Mouse (Mus musculus): ENCODE data around the gene Cfb.
"Not testable (repeated sequence)": the region's sequence is repeated elsewhere in the genome, so short reads cannot be mapped to it uniquely, and the experiment has no call there.

The Cfb gene

DNA sequence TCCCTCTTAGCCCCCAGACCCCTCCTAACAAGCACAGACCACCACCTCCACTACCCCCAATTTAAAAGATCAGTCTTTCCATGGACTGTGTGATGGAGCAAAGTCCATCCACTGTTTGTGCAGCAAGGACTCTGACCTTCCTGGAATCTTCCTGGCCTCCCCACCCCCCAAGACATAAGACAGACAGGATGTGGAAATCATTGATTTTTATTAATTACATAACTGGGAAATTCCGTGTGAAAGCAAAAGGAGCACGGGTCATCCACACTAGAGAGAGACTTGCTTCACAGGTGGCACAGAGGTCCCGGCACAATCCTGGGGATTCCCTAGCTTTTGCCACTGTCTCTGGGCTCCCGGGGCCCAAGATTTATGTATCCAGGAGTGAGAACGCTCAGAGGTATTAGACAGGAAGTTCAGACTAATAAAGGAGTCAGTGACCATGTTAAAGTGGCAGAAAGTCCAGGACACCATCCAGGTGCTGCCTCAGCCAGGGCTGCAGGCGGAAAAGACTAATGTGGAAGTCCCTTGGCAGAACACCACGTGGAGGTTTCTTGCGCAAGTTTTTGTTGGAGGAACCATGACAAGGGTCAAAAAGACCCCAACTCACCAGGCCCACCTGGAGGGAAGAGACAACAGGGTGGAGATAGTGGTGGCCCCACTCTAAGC, at the start of gene Cfb:
Gene Cfb, minus strand, starts transcription at position 103 of the 666 bp plus-strand sequence.
- DNase-seq (ENCODE audit: extremely low read depth, low read depth): no peak

- no peak for DNase-seq (ENCODE audit: extremely low read depth, low read depth)
These were observed 49.6 kb upstream of the Cfb start for GRCm38 (mm10) chr17:34911945-34912351.

DNA sequence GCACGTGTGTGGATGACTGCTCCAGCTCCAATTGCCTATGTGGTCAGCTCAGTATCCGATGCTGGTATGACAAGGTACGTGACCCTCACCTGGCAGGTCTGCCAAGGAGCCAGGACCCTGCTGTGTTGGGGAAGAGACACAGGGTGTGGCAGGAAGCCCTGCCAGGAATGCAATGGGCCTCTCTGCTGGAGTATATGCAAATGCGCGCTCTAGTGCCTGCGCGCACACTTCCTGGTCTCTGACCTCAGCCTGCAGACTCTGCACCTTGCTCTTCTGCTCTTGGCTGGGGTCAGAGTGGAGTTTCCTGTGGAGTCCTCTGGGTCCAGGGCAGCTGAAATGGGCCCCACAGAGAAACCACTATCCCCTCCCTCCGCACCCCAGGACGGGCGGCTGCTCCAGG, 48.7 kb upstream of the Cfb start:
- DNase-seq (ENCODE audit: extremely low read depth, low read depth): no peak

GRCm38 (mm10) chr17:34902895-34903294, 40.6 kb upstream of the Cfb start:
- DNase-seq (ENCODE audit: extremely low read depth, low read depth): no peak

- DNase-seq (ENCODE audit: extremely low read depth, low read depth): not testable (repeated sequence)
These were observed 39.6 kb upstream of the Cfb start for GRCm38 (mm10) chr17:34901948-34902347.

DNA sequence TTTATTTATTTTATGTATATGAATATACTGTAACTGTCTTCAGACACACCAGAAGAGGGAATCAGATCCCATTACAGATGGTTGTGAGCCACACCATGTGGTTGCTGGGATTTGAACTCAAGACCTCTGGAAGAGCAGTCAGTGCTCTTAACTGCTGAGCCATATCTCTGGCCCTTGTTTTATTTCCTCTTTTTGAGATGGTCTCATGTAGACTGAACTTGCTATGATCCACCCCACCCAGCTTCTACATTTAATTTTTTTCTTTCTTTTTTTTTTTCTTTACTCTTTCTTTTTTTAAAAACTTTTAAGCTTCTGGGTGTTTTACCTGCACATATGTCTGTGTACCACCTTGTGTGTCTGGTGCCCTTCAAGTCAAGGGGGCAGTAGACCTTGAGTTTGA, 38.5 kb upstream of the Cfb start:
- not testable (repeated sequence) for DNase-seq (ENCODE audit: extremely low read depth, low read depth)

DNA sequence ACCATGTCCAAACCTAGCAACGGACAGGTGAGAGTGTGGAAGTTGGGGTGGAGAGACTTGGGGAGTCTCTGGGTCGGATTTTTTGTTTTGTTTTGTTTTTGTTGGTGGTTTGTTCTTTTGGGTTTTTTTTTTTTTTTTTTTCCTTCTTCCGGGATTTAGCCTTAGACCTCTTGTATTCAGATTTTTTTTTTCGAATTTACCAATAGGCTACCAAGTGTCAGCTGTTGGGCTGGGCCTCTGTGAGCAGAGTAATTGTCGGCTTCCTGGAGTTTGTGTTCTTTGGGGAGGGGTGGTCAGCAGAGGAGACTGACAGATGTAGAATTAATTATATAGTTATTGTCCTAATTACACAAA, 37.5 kb upstream of the Cfb start:
- no peak for DNase-seq (ENCODE audit: extremely low read depth, low read depth)

GRCm38 (mm10) chr17:34899053-34899889, 37.0 kb upstream of the Cfb start:
- DNase-seq (ENCODE audit: extremely low read depth, low read depth): no peak

GRCm38 (mm10) chr17:34898706-34899052, 36.4 kb upstream of the Cfb start:
- DNase-seq (ENCODE audit: extremely low read depth, low read depth): no peak

DNA sequence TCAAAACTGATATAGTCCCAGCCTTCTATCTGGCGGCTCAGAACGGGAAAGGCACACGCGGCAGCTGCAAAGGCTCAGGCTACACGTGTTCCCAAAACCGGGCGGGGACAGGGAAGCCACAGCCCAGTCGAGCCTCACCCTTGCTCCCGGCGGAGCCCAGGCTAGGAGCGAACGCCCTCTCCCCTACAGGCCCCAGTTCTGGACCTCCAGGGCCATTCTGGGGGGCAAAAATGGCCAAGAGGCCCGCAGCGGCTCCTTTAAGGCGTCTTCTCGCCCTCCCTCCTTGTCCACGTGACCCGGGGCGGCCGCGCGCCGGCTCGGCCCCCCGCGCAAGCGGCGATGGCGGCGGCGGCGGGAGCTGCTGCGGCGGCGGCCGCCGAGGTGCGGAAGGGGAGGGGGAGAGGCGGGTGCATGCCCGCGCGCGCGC, 35.9 kb upstream of the Cfb start, which contains the start of the genes C2 and Ehmt2:
Gene C2, minus strand, starts transcription at position 106 of the 427 bp plus-strand sequence.
Gene Ehmt2, plus strand, starts transcription at position 310 of the 427 bp plus-strand sequence.
- DNase-seq (ENCODE audit: extremely low read depth, low read depth): peak; percentile 56

DNA sequence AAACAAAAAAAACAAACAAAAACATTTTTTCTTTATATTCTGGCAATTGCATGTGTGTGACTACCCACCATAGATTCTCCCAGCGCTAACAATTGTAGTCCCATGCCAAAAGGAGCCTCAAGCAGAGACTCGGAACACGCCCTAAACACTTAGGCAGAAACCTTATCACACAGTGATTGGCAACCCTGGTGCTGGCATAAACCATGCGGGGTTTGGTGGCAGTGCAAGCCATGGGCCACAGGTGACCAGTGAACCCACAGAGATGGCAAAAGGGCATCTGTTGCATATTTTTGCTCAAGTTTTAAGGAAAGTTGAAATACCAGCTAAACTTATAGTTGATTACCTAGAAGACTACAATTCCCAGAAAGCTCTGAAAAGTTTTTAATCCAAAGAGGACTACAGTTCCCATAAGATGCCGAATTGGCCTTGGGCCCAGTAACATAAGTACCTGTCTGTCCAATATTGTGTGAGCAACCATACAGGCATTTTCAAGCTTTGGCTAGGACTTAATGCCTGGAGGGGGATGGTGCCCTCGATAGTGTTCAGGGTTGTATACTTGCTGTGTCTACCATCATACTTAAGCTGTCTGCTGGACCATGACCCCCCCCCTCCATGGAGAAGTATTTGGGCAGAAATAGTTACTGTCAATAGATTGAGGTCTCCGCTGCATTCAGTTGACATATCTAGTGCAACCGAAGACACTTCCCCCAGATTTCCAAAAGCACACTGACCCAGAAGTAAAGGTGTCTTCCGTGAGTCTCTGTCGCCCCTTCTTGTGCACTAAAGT, 35.2 kb upstream of the Cfb start:
- no peak for DNase-seq (ENCODE audit: extremely low read depth, low read depth)

DNA sequence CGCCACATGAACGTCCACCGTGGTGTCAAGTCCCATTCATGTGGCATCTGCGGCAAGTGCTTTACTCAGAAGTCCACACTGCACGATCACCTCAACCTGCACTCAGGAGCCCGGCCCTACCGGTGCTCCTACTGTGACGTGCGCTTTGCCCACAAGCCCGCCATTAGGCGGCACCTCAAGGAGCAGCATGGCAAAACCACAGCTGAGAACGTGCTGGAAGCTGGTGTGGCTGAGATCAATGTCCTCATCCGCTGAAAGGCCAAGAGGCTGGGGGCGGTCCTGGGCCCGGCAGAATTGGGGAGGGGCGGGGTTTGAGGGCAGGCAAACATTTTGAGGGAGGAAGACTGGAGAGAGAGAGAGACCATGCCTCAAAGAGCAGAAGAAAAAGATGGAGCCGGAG, 34.0 kb upstream of the Cfb start:
- no peak for DNase-seq (ENCODE audit: extremely low read depth, low read depth)

- no peak for DNase-seq (ENCODE audit: extremely low read depth, low read depth)
These were observed 33.4 kb upstream of the Cfb start for GRCm38 (mm10) chr17:34895724-34896123.

- no peak for DNase-seq (ENCODE audit: extremely low read depth, low read depth)
These were observed 32.6 kb upstream of the Cfb start for GRCm38 (mm10) chr17:34894801-34895530.

- DNase-seq (ENCODE audit: extremely low read depth, low read depth): peak; percentile 74
These were observed 31.8 kb upstream of the Cfb start for GRCm38 (mm10) chr17:34894074-34894597.

GRCm38 (mm10) chr17:34893072-34893824, 30.9 kb upstream of the Cfb start:
- DNase-seq (ENCODE audit: extremely low read depth, low read depth): no peak

DNA sequence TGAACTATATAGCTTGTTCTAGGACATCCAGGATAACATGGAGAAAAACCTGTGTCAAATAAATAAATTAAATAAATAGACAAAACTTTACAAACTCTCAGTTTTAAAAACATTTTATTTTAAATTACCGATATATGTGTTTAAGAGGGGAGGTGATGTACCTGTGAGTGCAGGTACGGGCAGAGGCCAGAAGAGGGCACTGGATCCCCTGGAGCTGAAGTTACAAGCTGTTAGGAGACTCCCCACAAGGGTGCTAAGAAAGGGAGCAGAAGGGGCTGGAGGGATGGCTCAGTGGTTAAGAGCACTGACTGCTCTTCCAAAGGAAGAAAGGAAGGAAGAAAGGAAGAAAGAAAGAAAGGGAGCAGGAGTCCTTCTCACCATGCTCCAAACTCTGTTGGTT, 29.1 kb upstream of the Cfb start:
- DNase-seq (ENCODE audit: extremely low read depth, low read depth): no peak

DNA sequence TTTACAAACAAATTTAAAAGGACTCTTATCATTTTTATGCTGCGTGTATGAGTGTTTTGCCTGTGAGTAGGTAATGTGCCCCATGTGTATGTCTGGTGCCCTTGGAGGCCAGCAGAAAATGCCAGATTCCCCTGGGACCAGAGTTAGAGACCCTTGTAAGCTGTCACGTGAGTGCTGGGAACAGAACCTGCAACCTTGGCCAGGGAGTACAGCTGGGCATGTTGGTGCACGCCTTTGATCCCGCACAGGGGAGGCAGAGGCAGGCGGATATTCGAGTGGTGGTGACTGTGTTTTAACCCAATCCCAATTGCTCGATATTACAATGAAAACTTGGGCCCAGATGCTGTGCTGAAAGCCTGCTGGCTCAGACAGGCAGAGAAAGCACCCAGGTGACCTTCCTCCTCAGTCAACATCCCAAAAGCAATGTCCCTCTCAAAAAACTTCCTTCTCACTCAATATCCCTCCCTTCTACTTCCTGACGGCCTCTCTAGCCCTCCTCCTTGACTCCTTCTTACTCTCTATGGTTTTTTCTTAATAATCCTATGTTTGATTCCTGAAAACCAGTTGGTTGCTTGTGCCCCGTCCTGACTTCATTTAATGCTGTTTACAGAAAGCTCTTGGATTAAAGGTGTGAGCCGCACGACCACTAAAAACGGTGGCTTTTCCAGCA, 27.9 kb upstream of the Cfb start:
- no peak for DNase-seq (ENCODE audit: extremely low read depth, low read depth)

DNA sequence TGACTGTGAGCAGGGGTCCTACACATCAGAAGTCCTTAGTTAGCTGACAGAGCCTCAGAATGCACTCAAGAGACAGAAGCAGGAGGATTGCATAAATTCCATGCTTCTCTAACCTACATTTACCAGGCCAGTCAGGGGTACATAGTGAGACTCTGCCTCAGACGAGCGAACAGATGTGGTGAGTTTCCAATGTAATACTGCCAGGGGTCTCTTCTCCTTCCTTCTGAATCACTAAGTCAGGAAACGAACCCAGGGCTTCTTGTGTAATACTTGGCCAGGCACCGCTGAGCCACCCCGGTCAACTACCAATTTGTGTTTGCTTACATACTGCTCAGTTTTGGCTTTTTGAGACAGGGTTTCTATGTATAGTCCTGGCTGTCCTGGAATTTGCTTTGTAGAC, 25.6 kb upstream of the Cfb start:
- no peak for DNase-seq (ENCODE audit: extremely low read depth, low read depth)

- no peak for DNase-seq (ENCODE audit: extremely low read depth, low read depth)
These were observed 23.3 kb upstream of the Cfb start for GRCm38 (mm10) chr17:34885615-34886014.
